Mouse (Mus musculus) large intestine, adult 2 months (tissue): Measurements from ENCODE around the gene Magix. TPM values are rescaled to one million over a fixed set of nuclear protein-coding genes. Genes with fewer than 3 reads are reported as not detected.

Source experiments
- DNase-seq: peaks from one replicate; pipeline ENCODE4 v3.0.0-alpha.2; 2012; ENCODE audit warnings: low read depth, low spot score
- WGBS: fragments of 180-500 bp; shearing (Covaris S2); methylation state at CpG from one replicate; pipeline ENCODE4 v1.1.7; 2018; 5-methylcytosine and 5-hydroxymethylcytosine counted together
- polyA plus RNA-seq: library from polyadenylated mRNA; depleted of rRNA; stranded (reverse); fragments of >200 nt; gene quantifications from 2 replicates; pipeline ENCODE4 v1.2.3, GENCODE M21; 2012; rRNA removed

Magix gene
- polyA plus RNA-seq, 1 experiment, result 1.1 TPM

- WGBS, result 11% methylated on average over 40 of the region's 42 CpGs
- DNase-seq, result no peak
Measured at GRCm38 (mm10) chrX:7638401-7639091, 42.5 kb downstream of the Magix start, which contains the start of gene Syp. Gene Syp (plus strand): TSS chrX:7638471.

GRCm38 (mm10) chrX:7635101-7635500 lies 46.0 kb downstream of the Magix start:
- 52% methylated on average over 3 of the region's 3 CpGs for WGBS

GRCm38 (mm10) chrX:7632560-7632959 lies 48.5 kb downstream of the Magix start:
- 86% methylated on average over 6 of the region's 6 CpGs for WGBS
- no peak for DNase-seq

More at GRCm38 (mm10) chrX:7635101-7635500, 46.0 kb downstream of the Magix start:
- no peak for DNase-seq

Other genes with a start within 250 kb of the Magix start
- gene Foxp3, start 107.6 kb downstream of the Magix start, polyA plus RNA-seq, result 0.53 and 0.69 TPM in 2 replicates
- 0.60 and 1.8 TPM in 2 replicates for gene Ppp1r3f, start 107.0 kb downstream of the Magix start, polyA plus RNA-seq
- gene Ccdc22, start 75.7 kb downstream of the Magix start, polyA plus RNA-seq, result 13.0 TPM in 2 replicates
- gene Cacna1f, start 74.2 kb downstream of the Magix start, polyA plus RNA-seq, result 0.01 TPM in 2 replicates
- gene Syp, start 42.8 kb downstream of the Magix start, polyA plus RNA-seq, result 4.3 and 5.5 TPM in 2 replicates
- 7.1 and 10.6 TPM in 2 replicates for gene Prickle3, start 24.0 kb downstream of the Magix start, polyA plus RNA-seq
- gene Plp2, start 9.9 kb downstream of the Magix start, polyA plus RNA-seq, result 278 and 316 TPM in 2 replicates
- gene Gpkow, start 15.9 kb upstream of the Magix start, polyA plus RNA-seq, result 5.3 and 7.4 TPM in 2 replicates
- 27.0 and 38.0 TPM in 2 replicates for gene Wdr45, start 33.1 kb upstream of the Magix start, polyA plus RNA-seq
- gene Gm45208, start 41.0 kb upstream of the Magix start, polyA plus RNA-seq, result 0.10 TPM in 1 of 2 replicates, not detected in the other
- gene Praf2, start 47.2 kb upstream of the Magix start, polyA plus RNA-seq, result 28.5 and 28.9 TPM in 2 replicates
- gene Ccdc120, start 69.7 kb upstream of the Magix start, polyA plus RNA-seq, result 10.2 and 20.5 TPM in 2 replicates
- gene Tfe3, start 81.3 kb upstream of the Magix start, polyA plus RNA-seq, result 12.4 and 17.6 TPM in 2 replicates
- 19.5 and 33.3 TPM in 2 replicates for gene Gripap1, start 108.5 kb upstream of the Magix start, polyA plus RNA-seq
- 1.0 and 1.2 TPM in 2 replicates for gene Kcnd1, start 141.0 kb upstream of the Magix start, polyA plus RNA-seq
- gene Otud5, start 160.1 kb upstream of the Magix start, polyA plus RNA-seq, result 31.4 and 35.7 TPM in 2 replicates
- gene Pim2, start 197.0 kb upstream of the Magix start, polyA plus RNA-seq, result 13.4 and 13.8 TPM in 2 replicates
- 118 and 125 TPM in 2 replicates for gene Slc35a2, start 202.8 kb upstream of the Magix start, polyA plus RNA-seq
- 38.8 and 48.6 TPM in 2 replicates for gene Pqbp1, start 218.0 kb upstream of the Magix start, polyA plus RNA-seq
- 38.0 and 40.1 TPM in 2 replicates for gene Timm17b, start 218.1 kb upstream of the Magix start, polyA plus RNA-seq
- not detected in 2 replicates for gene Gm10491, start 226.6 kb upstream of the Magix start, polyA plus RNA-seq
- not detected in 2 replicates for gene Gm10490, start 228.3 kb upstream of the Magix start, polyA plus RNA-seq
- gene Pcsk1n, start 238.6 kb upstream of the Magix start, polyA plus RNA-seq, result 4.3 and 6.0 TPM in 2 replicates
- not detected in 2 replicates for gene Eras, start 247.4 kb upstream of the Magix start, polyA plus RNA-seq